Mouse (Mus musculus): Measurements from ENCODE around the gene Vapb. TPM values are rescaled to one million over a fixed set of nuclear protein-coding genes. Genes with fewer than 3 reads are reported as not detected.

The Vapb gene
- total RNA-seq, 2 experiments from 2014 or later = 8.7 to 90.0 TPM

DNA sequence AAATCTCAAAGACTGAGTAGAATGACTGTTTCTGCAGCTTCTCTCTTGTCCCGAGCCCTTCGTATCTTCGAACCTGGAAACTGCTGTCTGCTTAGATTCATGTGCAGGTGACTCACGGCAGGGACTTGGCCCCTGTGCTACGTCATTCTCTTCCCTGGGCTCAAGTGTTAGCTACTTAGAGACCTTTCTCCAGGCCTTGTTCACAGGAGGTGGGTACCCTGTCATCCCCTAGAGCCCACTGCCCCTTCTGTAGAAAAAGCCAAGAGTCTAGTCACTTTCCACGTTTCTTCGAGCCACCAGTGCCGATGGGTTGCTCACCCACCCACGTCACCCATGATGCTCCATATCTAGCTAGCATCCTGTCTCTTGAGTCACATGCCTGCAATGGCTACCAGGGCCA is 89.9 kb downstream of the Vapb start:
- no peak for ATAC-seq (replicated peaks; ENCODE audit: poor library complexity, severe bottlenecking)

DNA sequence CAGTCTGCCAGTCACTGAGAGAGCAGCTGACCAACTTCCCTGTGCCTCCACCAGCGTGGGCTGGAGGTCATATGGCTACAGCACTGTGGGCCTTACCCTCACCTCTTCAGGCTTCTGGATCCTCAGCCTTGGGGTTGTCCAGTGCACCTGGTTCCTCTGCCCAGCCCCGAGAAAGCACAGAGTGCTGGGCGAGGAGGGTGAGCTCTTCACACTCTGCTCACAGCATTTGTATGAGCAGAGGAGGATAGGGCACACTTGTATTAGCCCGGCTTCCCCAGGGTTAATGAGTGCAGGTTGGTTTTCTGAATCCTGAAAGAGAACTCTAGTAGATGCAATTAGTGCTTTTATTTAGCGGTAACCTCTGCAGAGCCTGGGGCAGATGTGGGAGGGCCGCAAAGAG is 90.8 kb downstream of the Vapb start:
- no peak for ATAC-seq (replicated peaks; ENCODE audit: poor library complexity, severe bottlenecking)

DNA sequence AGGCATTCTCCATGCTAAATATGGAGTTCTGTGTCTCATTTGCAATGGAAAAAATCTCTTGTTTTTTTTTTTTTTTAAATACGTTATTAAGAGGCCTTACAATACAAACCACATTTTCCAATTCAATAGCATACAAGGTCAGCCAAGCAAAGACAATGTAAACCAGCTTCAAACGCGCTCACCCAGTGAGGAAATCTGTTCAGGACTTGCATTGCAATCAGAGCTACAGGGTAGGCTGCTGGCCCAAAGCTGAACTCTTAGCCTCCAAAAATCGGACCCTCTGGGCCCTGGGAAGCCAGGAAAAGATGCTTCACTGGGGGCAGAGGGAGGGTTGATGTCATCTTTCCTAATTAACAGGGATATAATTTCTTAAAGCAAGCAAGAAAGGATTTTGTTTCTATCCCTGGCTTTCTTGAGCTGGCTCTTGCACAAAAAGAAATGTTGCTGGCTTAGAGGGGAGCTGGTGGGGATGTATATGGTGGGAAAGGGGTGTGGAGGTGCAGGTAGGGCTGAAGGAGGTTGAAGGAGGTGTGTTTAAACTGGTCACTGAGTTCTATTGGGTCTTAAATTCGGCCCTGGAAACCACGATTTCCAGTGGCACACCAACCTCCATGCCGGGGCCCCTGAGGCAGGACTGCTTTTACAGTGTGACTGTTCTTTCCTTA is 95.6 kb downstream of the Vapb start:
- no peak for ATAC-seq (replicated peaks; ENCODE audit: poor library complexity, severe bottlenecking)

Other genes starting within 250 kb of the Vapb start
- not detected in 2 replicates for gene 1700021F07Rik, start 214.9 kb upstream of the Vapb start, total RNA-seq (2014; fragmentation: Nextera tagmentation)
- not detected in 2 replicates for gene 1700021F07Rik, start 214.9 kb upstream of the Vapb start, total RNA-seq (2017)
- not detected in 2 replicates for gene Ankrd60, start 159.1 kb upstream of the Vapb start, total RNA-seq (2014; fragmentation: Nextera tagmentation)
- not detected in 2 replicates for gene Ankrd60, start 159.1 kb upstream of the Vapb start, total RNA-seq (2017)
- 9.0 and 9.6 TPM in 2 replicates for gene Rab22a, start 77.8 kb upstream of the Vapb start, total RNA-seq (2014; fragmentation: Nextera tagmentation)
- gene Rab22a, start 77.8 kb upstream of the Vapb start, total RNA-seq (2017) = 5.5 and 5.9 TPM in 2 replicates
- gene 1700010B08Rik, start 18.1 kb upstream of the Vapb start, total RNA-seq (2014; fragmentation: Nextera tagmentation) = not detected in 2 replicates
- not detected in 2 replicates for gene 1700010B08Rik, start 18.1 kb upstream of the Vapb start, total RNA-seq (2017)